Mouse (Mus musculus) frontal cortex, postnatal 10 days (tissue): ENCODE measurements around the gene Cdk13.

Source experiments
- DNase-seq, 2 experiments: peaks; one replicate each; pipeline ENCODE4 v3.0.0; 2022; ENCODE audit warnings: low spot score in 2 of 2, mixed read lengths in 1 of 2

The Cdk13 gene

GRCm38 (mm10) chr13:17804909-17805613 lies at the start of gene Cdk13:
Gene Cdk13 (minus strand): TSS chr13:17805097.
- peak; percentile 98 to 99 for DNase-seq

GRCm38 (mm10) chr13:17843336-17843735 lies 38.4 kb upstream of the Cdk13 start:
- DNase-seq, result no peak

GRCm38 (mm10) chr13:17842756-17843155 lies 37.9 kb upstream of the Cdk13 start:
- DNase-seq, result no peak

- no peak for DNase-seq
These were observed 34.2 kb upstream of the Cdk13 start for GRCm38 (mm10) chr13:17839137-17839536.

GRCm38 (mm10) chr13:17838484-17838851 lies 33.6 kb upstream of the Cdk13 start:
- DNase-seq, result no peak

GRCm38 (mm10) chr13:17837610-17838483 lies 33.0 kb upstream of the Cdk13 start:
- no peak for DNase-seq

GRCm38 (mm10) chr13:17836808-17837207 lies 31.9 kb upstream of the Cdk13 start:
- no peak for DNase-seq

GRCm38 (mm10) chr13:17832940-17833339 lies 28.0 kb upstream of the Cdk13 start:
- DNase-seq, result no peak

- DNase-seq, result no peak
These were observed 12.3 kb upstream of the Cdk13 start for GRCm38 (mm10) chr13:17817226-17817625.

- DNase-seq, result no peak
These were observed 698 bp upstream of the Cdk13 start for GRCm38 (mm10) chr13:17805614-17805975.

- DNase-seq, result peak; percentile 53 to 59
These were observed 647 bp downstream of the Cdk13 start for GRCm38 (mm10) chr13:17804058-17804841.

GRCm38 (mm10) chr13:17803331-17804057 lies 1.4 kb downstream of the Cdk13 start:
- peak; percentile 55 to 72 for DNase-seq

GRCm38 (mm10) chr13:17802880-17803279 lies 2.0 kb downstream of the Cdk13 start:
- DNase-seq, result no peak

- no peak for DNase-seq
These were observed 5.2 kb downstream of the Cdk13 start for GRCm38 (mm10) chr13:17799735-17800134.

- no peak for DNase-seq
These were observed 9.0 kb downstream of the Cdk13 start for GRCm38 (mm10) chr13:17795757-17796456.

GRCm38 (mm10) chr13:17783643-17784042 lies 21.3 kb downstream of the Cdk13 start:
- no peak for DNase-seq

GRCm38 (mm10) chr13:17779923-17780322 lies 25.0 kb downstream of the Cdk13 start:
- no peak for DNase-seq

GRCm38 (mm10) chr13:17776303-17776702 lies 28.6 kb downstream of the Cdk13 start:
- DNase-seq, result no peak

GRCm38 (mm10) chr13:17775364-17775763 lies 29.5 kb downstream of the Cdk13 start:
- no peak for DNase-seq

GRCm38 (mm10) chr13:17773112-17773511 lies 31.8 kb downstream of the Cdk13 start:
- DNase-seq, result no peak

- DNase-seq, result peak in 1 of 2 experiments; percentile 19
These were observed 32.3 kb downstream of the Cdk13 start for GRCm38 (mm10) chr13:17772574-17772973.
